Mouse (Mus musculus): ENCODE measurements around the gene Cdc42ep1. TPM values are rescaled to one million over a fixed set of nuclear protein-coding genes. Genes with fewer than 3 reads are reported as not detected.

The Cdc42ep1 gene
- total RNA-seq (2021): 10 to 100 TPM; 40.9 to 48.6 TPM
- long read RNA-seq, experiment 1, transcript Cdc42ep1-201 (3 exons, 2,560 nt): major isoform, 8 of 34 reads
- long read RNA-seq, experiment 1, partial matches to known transcripts: 19 of 34 reads
- long read RNA-seq, experiment 1, other reads (novel, unspliced or antisense): 7 of 34 reads
- long read RNA-seq, experiment 2, transcript Cdc42ep1-201 (3 exons, 2,560 nt): major isoform, 16 of 25 reads
- long read RNA-seq, experiment 2, partial matches to known transcripts: 5 of 25 reads
- long read RNA-seq, experiment 2, other reads (novel, unspliced or antisense): 4 of 25 reads

GRCm38 (mm10) chr15:78842371-78843163, at the start of gene Cdc42ep1:
Gene Cdc42ep1, plus strand, starts transcription at chr15:78842624.
- peak; percentile 83 for DNase-seq

DNA sequence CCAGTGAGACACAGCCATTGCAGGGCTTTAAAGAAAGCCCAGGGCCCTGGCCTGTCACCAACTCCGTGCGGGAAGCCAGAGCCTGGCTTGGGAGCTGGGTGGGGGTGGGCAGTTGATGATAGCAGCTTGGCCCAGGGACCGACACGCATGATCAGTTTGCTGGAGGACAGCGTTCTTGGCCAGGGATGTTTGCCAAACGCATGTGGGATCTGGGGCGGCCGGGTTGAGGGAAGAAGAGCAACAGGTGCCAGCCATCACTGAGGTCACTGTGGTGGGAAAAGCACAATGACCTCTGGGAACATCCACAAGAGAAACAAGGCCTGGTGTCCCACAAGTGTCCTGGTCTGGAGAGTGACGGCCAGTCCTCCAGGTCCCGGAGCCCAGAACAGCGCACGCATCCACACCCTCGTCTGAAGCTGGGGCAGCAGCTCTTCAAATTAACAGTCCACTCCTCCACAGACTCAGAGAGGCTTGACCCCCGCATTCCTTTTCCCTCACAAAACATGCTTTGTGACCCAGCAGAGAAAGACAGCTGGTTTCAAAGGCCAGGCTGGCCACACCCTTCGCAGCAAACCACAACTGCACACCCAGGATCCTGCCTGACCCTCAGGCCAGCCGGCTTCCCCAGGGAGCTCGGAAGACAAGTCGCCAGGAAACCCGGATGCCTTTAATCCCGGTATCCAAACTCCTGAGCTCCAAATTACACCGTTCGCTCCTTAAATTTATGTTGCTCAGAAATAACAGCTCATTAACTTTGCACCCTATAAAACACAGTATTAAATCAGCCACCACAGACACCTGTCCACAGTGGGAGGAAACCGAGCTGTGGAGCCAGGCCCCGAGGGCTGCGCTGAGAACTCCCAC, 46.0 kb upstream of the Cdc42ep1 start:
- DNase-seq: no peak

DNA sequence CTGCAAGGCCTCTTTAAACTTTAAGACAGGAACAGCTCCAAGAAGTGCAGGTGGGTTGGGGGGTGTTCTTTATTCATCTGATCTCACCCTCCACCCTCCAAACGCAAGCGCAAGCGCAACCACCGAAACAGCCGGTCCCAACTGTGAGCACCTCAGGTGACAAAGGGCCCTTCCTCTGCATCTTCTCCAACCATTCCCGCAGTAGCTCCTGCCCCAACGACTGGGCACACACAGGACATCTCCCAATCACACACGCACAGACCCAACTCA, 45.4 kb upstream of the Cdc42ep1 start:
- DNase-seq: no peak

DNA sequence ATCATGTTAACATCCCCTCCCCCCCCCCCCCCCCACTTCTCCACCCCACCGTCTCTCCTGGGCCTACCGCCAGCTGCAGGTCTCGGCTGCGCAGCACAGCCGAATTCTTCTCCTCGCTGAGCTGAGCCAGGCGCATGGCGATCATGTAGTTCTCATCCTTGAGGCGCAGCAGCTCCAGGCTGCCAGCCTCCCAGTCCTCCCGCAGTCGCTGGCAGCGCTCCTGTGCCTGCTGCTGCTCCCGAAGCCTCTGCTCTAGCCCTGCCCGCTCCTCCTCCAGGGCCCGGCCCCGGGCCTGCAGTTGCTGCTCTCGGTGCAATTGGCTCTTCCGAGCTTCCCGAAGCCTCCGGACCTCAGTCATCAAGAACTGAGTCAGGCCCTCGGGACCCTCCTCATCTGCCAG, 43.4 kb upstream of the Cdc42ep1 start:
- DNase-seq: peak; percentile 41

GRCm38 (mm10) chr15:78801571-78801970, 40.9 kb upstream of the Cdc42ep1 start:
- DNase-seq: no peak

DNA sequence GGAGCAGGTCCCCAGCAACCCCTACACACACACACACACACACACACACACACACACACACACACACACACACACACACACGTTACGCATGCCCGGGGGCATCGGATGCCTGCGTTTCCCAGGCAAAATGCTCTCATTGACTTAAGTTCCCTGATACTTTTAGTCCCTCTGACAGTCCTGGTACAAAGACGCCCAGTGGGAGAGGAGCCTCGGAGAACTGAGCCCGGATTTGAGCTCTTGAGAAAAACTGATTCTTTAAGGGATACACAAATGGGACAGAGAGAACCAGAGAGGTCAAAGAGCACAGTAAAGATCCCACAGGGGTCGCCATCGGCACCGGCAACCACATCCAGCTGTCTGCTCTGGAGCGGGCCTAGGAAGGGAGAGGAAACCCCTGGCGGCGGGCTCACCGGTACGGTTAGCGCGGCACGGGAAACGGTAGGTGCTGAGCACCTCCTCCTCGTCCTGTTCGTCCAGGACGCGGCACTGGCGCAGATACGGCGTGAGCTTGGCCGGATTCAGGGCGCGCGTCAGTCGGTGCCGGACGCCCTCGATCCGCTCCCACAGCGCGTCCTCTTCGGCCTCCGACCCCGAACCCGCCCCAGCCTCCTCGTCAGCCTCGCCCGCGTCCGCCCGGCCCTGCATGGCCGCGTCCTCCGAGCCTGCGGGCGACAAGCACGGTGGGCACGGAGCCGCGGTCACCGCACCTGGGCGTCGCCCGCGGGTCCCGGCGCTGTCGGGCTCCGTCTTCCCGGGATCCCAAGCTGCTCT, 40.3 kb upstream of the Cdc42ep1 start:
- no peak for DNase-seq

GRCm38 (mm10) chr15:78802776-78803391, 39.5 kb upstream of the Cdc42ep1 start, which contains the start of gene Card10:
Gene Card10, minus strand, starts transcription at chr15:78803042.
- peak; percentile 76 for DNase-seq

- DNase-seq: peak; percentile 61
Measured at GRCm38 (mm10) chr15:78803499-78803900, 38.9 kb upstream of the Cdc42ep1 start.

- no peak for DNase-seq
Measured at GRCm38 (mm10) chr15:78804326-78804725, 38.1 kb upstream of the Cdc42ep1 start.

- DNase-seq: no peak
Measured at GRCm38 (mm10) chr15:78805351-78805750, 37.1 kb upstream of the Cdc42ep1 start.

GRCm38 (mm10) chr15:78806614-78807013, 35.8 kb upstream of the Cdc42ep1 start:
- no peak for DNase-seq

DNA sequence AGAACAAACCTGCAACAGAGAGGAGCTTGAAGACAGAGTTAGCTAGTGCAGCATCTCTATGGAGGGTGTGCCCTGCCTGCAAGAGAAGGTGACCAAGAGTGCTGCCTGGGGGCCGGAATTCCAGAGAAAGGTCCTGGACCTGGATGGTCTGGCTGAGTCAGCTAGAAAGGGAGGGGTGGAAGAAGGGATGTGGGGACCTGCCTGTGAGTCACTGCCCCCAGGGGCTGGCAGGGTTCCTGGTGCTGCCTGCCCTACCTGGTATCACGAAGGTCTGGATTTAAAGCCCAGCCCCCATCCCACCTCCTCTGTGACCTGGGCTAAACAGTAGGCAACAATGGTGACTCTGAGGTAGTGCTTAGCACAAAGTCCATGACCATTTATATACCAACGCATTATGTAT, 35.3 kb upstream of the Cdc42ep1 start:
- peak; percentile 42 for DNase-seq

- no peak for DNase-seq
Measured at GRCm38 (mm10) chr15:78808980-78809379, 33.4 kb upstream of the Cdc42ep1 start.

- no peak for DNase-seq
Measured at GRCm38 (mm10) chr15:78809739-78810138, 32.7 kb upstream of the Cdc42ep1 start.

DNA sequence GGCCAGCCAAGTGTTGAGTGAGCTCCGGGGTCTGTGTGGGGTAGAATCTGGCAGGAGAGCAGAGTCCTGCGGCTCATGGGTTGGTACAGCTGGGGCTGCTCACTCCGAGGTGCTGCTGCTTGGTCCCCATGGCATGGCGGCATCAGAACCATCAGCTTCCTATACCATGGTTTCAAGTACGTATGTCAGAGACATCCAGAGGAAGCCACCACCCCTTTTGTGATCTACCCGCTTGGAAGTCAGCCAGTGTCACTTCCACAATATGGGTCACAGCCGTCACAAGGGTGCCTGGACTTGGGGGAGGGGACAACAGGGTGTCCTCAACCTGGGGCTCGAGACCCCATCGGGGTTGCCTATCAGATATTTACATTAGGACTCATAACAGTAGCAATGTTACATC, 32.3 kb upstream of the Cdc42ep1 start:
- DNase-seq: no peak

DNA sequence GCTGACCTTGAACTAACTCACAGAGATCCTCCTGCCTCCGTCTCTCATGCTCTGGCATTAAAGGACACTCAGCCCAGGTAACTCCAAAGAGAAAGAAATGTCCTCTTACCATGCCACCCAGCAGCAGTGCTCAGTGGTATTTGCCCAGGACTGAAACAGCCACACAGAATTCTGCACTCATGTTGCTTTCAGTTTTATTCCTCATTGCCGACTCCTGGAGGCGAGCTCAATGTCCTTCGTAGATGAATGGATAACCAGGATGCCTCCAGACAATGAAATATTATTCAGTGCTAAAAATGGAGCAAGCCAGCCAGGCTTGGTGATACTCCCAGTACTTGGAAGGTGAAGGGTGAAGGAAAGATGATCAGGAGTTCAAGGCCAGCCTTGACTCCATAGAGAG, 28.8 kb upstream of the Cdc42ep1 start:
- no peak for DNase-seq

GRCm38 (mm10) chr15:78815314-78816073, 26.9 kb upstream of the Cdc42ep1 start:
- DNase-seq: no peak

GRCm38 (mm10) chr15:78816074-78816391, 26.4 kb upstream of the Cdc42ep1 start:
- no peak for DNase-seq

DNA sequence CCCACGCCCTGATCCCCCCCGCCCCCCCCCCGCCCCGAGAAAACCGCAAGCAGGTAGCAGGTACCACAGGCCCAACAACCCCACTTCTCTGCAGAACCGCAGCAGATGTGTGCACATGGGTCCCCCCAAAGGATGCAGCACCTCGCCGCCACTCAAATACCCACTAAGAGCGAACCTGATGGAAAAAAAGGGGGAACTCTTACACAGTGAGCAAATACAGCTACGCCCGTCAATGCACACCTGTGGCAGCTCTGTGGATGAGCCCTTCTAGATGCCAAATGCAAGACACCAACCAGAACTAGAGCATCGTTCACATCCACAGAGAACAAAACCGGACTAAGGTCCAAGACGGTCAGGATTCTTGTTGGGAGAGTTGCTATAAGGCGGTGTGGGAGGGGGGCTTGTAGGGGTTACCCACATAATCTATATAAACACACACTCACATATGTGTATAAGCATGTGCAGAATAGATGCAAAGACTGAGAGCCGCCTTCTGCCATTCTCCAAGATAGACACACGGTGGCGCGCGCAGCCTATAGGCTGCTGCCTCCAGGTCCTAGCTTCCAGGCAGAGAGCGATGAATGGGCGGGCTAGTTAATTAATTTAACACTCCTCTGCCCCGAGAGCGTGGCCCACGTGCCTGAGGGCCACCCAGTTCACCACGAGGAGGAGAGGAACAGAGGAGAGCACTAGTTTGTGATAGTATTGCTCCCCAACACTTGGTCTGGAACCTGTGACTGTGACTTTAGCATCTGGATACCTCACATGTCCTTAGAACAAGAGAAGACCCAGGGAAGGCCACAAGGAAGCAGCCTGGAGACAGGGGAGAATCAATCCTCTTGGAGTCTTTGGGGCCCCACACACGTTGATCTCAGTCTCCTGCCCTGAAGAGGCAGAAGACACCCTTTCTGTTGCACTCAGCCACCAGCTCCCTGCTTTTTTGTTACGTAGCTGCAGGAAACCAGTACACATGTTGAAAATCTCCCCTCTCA, 15.9 kb upstream of the Cdc42ep1 start:
- peak; percentile 81 for DNase-seq

GRCm38 (mm10) chr15:78828315-78828714, 14.1 kb upstream of the Cdc42ep1 start:
- DNase-seq: no peak
